Mouse (Mus musculus) midbrain, embryonic 11.5 days (tissue): ENCODE measurements at regions not wholly inside any gene's neighbourhood (a gene's known extent, or its start where the extent isn't known, plus 50 kb on each side); places are given as distances from the start of the nearest gene placed in this dataset.
A peak's percentile ranks its signal among the peaks of the same experiment; 100 is the strongest.

Experiments used
- ATAC-seq: fragments of 200-750 bp; cut with Nextera tagmentation; 2 replicates; pipeline ENCODE4 v1.8.0; 2017; ENCODE audit warnings: moderate TSS enrichment, moderate library complexity; ENCODE audit not compliant: low FRiP score
- DNase-seq: peaks from one replicate; pipeline ENCODE4 v3.0.0; 2015; ENCODE audit warnings: low spot score; ENCODE audit errors: missing footprints
- H3K27ac ChIP-seq: fragments of 300-500 bp; sonication (generic); 2 replicates; pipeline ENCODE4 v1.5.1; 2014; ENCODE audit warnings: low read depth, low read length
- H3K27me3 ChIP-seq: fragments of 300-500 bp; sonication (generic); 2 replicates; pipeline ENCODE4 v1.6.1; 2014; ENCODE audit warnings: mild to moderate bottlenecking, low read length, moderate library complexity, mixed read lengths; ENCODE audit not compliant: control insufficient read depth, insufficient read depth
- H3K36me3 ChIP-seq: fragments of 300-500 bp; sonication (generic); 2 replicates; pipeline ENCODE4 v1.6.1; 2014; ENCODE audit warnings: mild to moderate bottlenecking, low read length, moderate library complexity, mixed read lengths; ENCODE audit not compliant: control insufficient read depth, insufficient read depth
- H3K4me1 ChIP-seq: fragments of 300-500 bp; sonication (generic); 2 replicates; pipeline ENCODE4 v1.6.1; 2014; ENCODE audit warnings: low read length; ENCODE audit not compliant: control insufficient read depth, insufficient read depth
- H3K4me2 ChIP-seq: fragments of 300-500 bp; sonication (generic); 2 replicates; pipeline ENCODE4 v1.6.1; 2014; ENCODE audit warnings: mild to moderate bottlenecking, moderate library complexity
- H3K4me3 ChIP-seq: fragments of 300-500 bp; sonication (generic); 2 replicates; pipeline ENCODE4 v1.5.1; 2014; ENCODE audit warnings: low read depth, low read length
- H3K9ac ChIP-seq: fragments of 300-500 bp; sonication (generic); 2 replicates; pipeline ENCODE4 v1.6.1; 2014; ENCODE audit warnings: low read length
- H3K9me3 ChIP-seq: fragments of 300-500 bp; sonication (generic); 2 replicates; pipeline ENCODE4 v1.6.1; 2016; ENCODE audit warnings: low read length; ENCODE audit not compliant: control insufficient read depth
- WGBS: fragments of 180-500 bp; shearing (Covaris S2); extraction: QIAGEN DNeasy Blood & Tissue Kit; methylation state at CpG from one replicate; pipeline ENCODE4 v1.1.7; 2014; 5-methylcytosine and 5-hydroxymethylcytosine counted together

- no peak overlapping the region for H3K4me3 ChIP-seq
- H3K27ac ChIP-seq: no peak overlapping the region
- 85% methylated on average over 1 of the region's 1 CpGs for WGBS
- H3K4me1 ChIP-seq: no peaks in the 10 kb centered on the region
- ATAC-seq (no peak), DNase-seq (no peak)
- H3K9ac ChIP-seq: no peak overlapping the region
- H3K9me3 ChIP-seq: no peaks in the 10 kb centered on the region
- no peak overlapping the region for H3K4me2 ChIP-seq
- H3K36me3 ChIP-seq: no peaks in the 10 kb centered on the region
- no peaks in the 10 kb centered on the region for H3K27me3 ChIP-seq
Measured at GRCm38 (mm10) chr8:59499618-59500017, 587.2 kb upstream of the Galntl6 start.

DNA sequence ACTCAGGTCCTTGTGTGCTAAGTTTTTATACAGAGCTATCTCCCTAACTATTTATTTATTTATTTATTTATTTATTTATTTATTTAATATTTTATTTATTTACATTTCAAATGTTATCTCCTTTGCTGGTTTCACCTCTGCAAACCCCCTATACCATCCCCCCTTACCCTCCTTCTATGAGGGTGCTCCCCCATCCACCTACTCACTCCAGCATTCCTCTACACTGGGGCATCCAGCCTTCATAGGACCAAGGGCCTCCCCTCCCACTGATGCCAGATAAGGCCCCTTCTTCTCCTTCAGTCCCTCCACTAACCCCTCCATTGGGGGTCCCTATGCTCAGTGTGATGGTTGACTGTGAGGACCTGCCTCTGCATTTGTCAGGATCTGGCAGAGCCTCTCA is 579.0 kb upstream of the Galntl6 start:
- ATAC-seq (no peak), DNase-seq (no peak)
- Histone ChIP-seq H3K4me1 (no peaks in the 10 kb centered on the region), H3K27me3 (no peaks in the 10 kb centered on the region), H3K4me3 (no peak overlapping the region), H3K36me3 (no peaks in the 10 kb centered on the region), H3K9ac (no peak overlapping the region), H3K9me3 (no peaks in the 10 kb centered on the region), H3K27ac (no peak overlapping the region), H3K4me2 (no peak overlapping the region)

DNA sequence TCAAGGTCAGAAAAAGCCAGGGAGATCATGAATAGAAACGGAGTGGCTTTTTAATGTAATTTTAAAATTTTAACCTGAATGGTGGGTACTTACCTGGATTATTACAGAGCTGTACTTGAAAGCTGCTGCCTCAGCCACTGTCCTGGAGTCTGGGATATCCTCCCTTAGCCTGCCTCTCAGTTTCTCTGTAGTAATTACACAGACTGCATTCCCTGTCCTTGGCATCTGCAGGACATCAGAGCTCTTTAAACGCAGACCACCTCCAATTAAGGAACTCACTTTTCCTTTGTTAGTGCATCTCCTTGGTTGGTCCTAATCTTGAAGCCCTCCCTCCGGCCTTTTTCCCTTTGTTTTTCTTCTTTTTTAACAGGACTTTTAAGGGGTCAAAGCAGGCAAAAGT is 565.8 kb upstream of the Galntl6 start:
- Histone ChIP-seq H3K9ac (no peak overlapping the region), H3K4me3 (no peak overlapping the region), H3K27ac (no peak overlapping the region), H3K27me3 (no peaks in the 10 kb centered on the region), H3K9me3 (no peaks in the 10 kb centered on the region), H3K4me2 (no peak overlapping the region), H3K36me3 (no peaks in the 10 kb centered on the region), H3K4me1 (no peaks in the 10 kb centered on the region)
- ATAC-seq (no peak), DNase-seq (no peak)
- 8% methylated on average over 3 of the region's 3 CpGs for whole genome bisulfite sequencing

DNA sequence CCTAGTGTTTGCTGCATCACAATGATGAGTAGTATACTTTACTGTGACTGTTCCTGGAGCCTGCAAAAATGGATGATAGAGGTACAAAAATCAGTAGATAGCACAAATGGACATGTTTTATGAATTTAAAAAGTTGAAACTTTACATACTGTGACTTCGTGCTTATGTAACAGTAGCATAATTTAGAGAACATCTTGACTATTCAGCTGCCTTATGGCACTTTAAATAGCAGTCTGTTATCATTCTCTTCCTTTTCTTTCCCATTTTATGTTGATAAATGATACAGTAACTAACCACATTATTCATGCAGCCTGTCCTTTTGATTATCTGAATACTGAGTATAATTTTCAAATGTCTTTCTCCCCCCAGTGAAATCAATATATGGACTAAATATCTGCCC is 561.8 kb upstream of the Galntl6 start:
- H3K4me3 ChIP-seq: no peak overlapping the region
- H3K4me2 ChIP-seq: no peak overlapping the region
- WGBS: 78% methylated on average over 1 of the region's 1 CpGs
- ATAC-seq: no peak
- H3K36me3 ChIP-seq: no peaks in the 10 kb centered on the region
- H3K27me3 ChIP-seq: no peaks in the 10 kb centered on the region
- no peak for DNase-seq
- H3K9ac ChIP-seq: no peak overlapping the region
- H3K4me1 ChIP-seq: no peaks in the 10 kb centered on the region
- no peaks in the 10 kb centered on the region for H3K9me3 ChIP-seq
- H3K27ac ChIP-seq: no peak overlapping the region

DNA sequence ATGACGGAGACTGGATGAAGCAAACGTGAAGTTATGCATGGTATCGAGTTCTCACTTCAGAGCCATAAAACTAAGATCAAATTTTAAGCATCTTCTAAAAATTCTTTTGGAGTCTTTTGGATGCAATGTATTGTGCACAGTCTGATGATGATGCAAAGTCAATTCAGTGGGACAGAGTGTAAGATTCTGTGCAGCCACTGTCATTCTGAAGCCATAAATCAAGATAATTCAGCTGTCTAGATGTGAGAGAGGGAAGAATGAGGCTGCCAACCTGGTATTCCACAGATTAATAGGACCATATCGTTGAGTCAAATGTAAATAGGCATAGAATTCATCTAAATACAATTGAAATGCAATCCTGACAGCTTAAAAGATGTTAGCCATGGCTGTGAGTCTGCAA is 536.2 kb upstream of the Galntl6 start:
- no peaks in the 10 kb centered on the region for H3K4me1 ChIP-seq
- DNase-seq (no peak), ATAC-seq (no peak)
- no peak overlapping the region for H3K4me3 ChIP-seq
- 77% methylated on average over 4 of the region's 4 CpGs for WGBS
- H3K4me2 ChIP-seq: no peak overlapping the region
- H3K27me3 ChIP-seq: no peaks in the 10 kb centered on the region
- H3K36me3 ChIP-seq: no peaks in the 10 kb centered on the region
- H3K9me3 ChIP-seq: no peaks in the 10 kb centered on the region
- no peak overlapping the region for H3K27ac ChIP-seq
- no peak overlapping the region for H3K9ac ChIP-seq

DNA sequence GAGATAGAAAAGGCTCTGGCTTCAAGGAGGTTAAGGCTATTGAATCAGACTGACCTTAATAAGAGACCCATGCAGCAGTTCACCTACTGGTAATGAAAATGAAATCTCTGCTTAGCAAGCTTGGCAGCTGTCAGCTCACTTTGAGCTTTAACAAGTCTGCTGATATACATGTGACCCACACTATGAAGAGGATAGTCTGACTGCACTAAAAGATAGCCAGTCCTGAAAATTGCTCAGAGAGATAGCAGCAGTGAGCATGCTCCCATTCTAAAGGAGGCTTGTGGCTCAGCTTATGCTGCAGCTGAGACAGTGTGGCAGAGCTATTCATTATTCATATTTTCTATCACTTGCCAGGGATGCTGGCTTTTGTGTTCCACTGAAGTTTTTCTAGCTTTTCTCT is 491.2 kb upstream of the Galntl6 start:
- H3K9ac ChIP-seq: no peak overlapping the region
- no peaks in the 10 kb centered on the region for H3K4me1 ChIP-seq
- H3K9me3 ChIP-seq: no peaks in the 10 kb centered on the region
- H3K27me3 ChIP-seq: no peaks in the 10 kb centered on the region
- DNase-seq (no peak), ATAC-seq (peak; percentile 58; the same call in 1 of the 2 replicates)
- no peak overlapping the region for H3K27ac ChIP-seq
- H3K4me2 ChIP-seq: no peak overlapping the region
- H3K4me3 ChIP-seq: no peak overlapping the region
- no peaks in the 10 kb centered on the region for H3K36me3 ChIP-seq

- no peaks in the 10 kb centered on the region for H3K36me3 ChIP-seq
- H3K4me1 ChIP-seq: no peaks in the 10 kb centered on the region
- H3K9ac ChIP-seq: no peak overlapping the region
- DNase-seq (no peak), ATAC-seq (no peak)
- H3K9me3 ChIP-seq: no peaks in the 10 kb centered on the region
- no peak overlapping the region for H3K4me3 ChIP-seq
- no peak overlapping the region for H3K27ac ChIP-seq
- WGBS: 85% methylated on average over 1 of the region's 1 CpGs
- H3K27me3 ChIP-seq: no peaks in the 10 kb centered on the region
- H3K4me2 ChIP-seq: no peak overlapping the region
Measured at GRCm38 (mm10) chr8:59389706-59390105, 477.3 kb upstream of the Galntl6 start.

DNA sequence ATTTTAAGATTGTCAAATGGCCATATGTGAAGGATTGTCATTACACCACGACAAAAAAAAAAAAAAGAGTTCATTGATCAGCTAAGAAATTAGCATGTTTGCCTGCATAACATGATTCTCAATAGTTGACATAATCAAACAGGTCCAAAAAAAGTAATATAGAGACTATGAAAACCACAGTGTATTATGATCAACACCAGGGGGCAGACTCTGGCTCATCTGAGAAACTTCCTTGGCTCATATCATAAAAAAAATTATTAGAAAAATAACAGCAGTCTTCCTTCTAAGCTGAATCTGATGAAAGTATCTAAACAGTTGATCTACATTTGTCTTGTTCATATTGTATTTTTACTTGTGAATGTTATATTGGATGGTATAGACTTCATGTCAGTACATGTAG is 472.3 kb upstream of the Galntl6 start:
- Histone ChIP-seq H3K27me3 (no peaks in the 10 kb centered on the region), H3K27ac (no peak overlapping the region), H3K4me1 (no peaks in the 10 kb centered on the region), H3K36me3 (no peaks in the 10 kb centered on the region), H3K9ac (no peak overlapping the region), H3K4me2 (no peak overlapping the region), H3K4me3 (no peak overlapping the region), H3K9me3 (no peaks in the 10 kb centered on the region)
- 48% methylated on average over 1 of the region's 1 CpGs for WGBS
- DNase-seq (no peak), ATAC-seq (no peak)

DNA sequence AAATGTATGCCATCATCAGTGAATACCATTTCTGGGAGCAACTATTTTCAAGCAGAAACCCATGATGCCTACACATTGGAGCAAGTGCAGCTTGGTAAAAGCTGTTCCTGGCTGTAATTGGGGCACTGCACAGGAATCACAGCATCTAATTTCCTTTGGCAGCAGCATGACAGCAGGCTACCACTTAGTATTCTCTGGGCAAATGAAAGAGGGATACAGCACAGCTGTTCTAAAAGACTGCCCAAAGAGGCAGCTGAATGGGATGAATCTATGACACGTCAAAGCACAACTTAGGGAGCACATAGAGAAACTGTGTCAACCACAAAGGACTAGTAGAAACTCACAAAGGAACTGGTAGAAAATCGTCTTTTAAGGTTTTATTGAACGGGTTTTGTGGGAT is 440.5 kb upstream of the Galntl6 start:
- Histone ChIP-seq H3K27me3 (no peaks in the 10 kb centered on the region), H3K27ac (no peak overlapping the region), H3K9me3 (no peaks in the 10 kb centered on the region), H3K9ac (no peak overlapping the region), H3K36me3 (no peaks in the 10 kb centered on the region), H3K4me2 (no peak overlapping the region), H3K4me3 (no peak overlapping the region), H3K4me1 (no peaks in the 10 kb centered on the region)
- 76% methylated on average over 3 of the region's 3 CpGs for WGBS
- DNase-seq: no peak
- no peak for ATAC-seq

- H3K36me3 ChIP-seq: no peaks in the 10 kb centered on the region
- DNase-seq: no peak
- no peaks in the 10 kb centered on the region for H3K27me3 ChIP-seq
- H3K27ac ChIP-seq: no peak overlapping the region
- no peak overlapping the region for H3K4me3 ChIP-seq
- H3K4me1 ChIP-seq: no peaks in the 10 kb centered on the region
- ATAC-seq: no peak
- no peaks in the 10 kb centered on the region for H3K9me3 ChIP-seq
- no peak overlapping the region for H3K4me2 ChIP-seq
- no peak overlapping the region for H3K9ac ChIP-seq
Measured at GRCm38 (mm10) chr8:59334990-59335389, 422.6 kb upstream of the Galntl6 start.
